Mouse (Mus musculus): Measurements from ENCODE around the gene Gm13287. TPM values are rescaled to one million over a fixed set of nuclear protein-coding genes. Genes with fewer than 3 reads are reported as not detected.
A peak's percentile ranks its signal among the peaks of the same experiment; 100 is the strongest.
"Not testable (repeated sequence)": the region's sequence is repeated elsewhere in the genome, so short reads cannot be mapped to it uniquely, and the experiment has no call there.

Gene Gm13287
- polyA plus RNA-seq, 1 experiment from 2014 or later: not detected

- H3K9me3 ChIP-seq (ENCODE audit: control insufficient read depth, low read length); H3K4me2 ChIP-seq (replicated peaks; ENCODE audit: low read depth, low read length): not testable (repeated sequence)
- 60% methylated on average over 7 of the region's 9 CpGs for WGBS
These were observed 40.7 kb upstream of the Gm13287 start for GRCm38 (mm10) chr4:88762341-88762740.

GRCm38 (mm10) chr4:88763384-88764018, 39.6 kb upstream of the Gm13287 start:
- H3K9me3 ChIP-seq (ENCODE audit: control insufficient read depth, low read length); H3K36me3 ChIP-seq (ENCODE audit: control insufficient read depth, insufficient read depth, low read length); H3K27me3 ChIP-seq (ENCODE audit: control insufficient read depth, insufficient read depth, low read length); H3K27ac ChIP-seq (ENCODE audit: low read depth, low read length); ATAC-seq (ENCODE audit: low FRiP score, low TSS enrichment); H3K4me1 ChIP-seq (ENCODE audit: control insufficient read depth, insufficient read depth, low read length); H3K9ac ChIP-seq (ENCODE audit: low read depth, low read length): not testable (repeated sequence)
- Histone ChIP-seq H3K4me2 (replicated peaks; ENCODE audit: low read depth, low read length) (peak overlapping the region; percentile 22), H3K4me3 (ENCODE audit: low read length) (peak overlapping the region; percentile 20)
- 3% methylated on average over 20 of the region's 42 CpGs for WGBS

More at GRCm38 (mm10) chr4:88762341-88762740, 40.7 kb upstream of the Gm13287 start:
- H3K27ac ChIP-seq (ENCODE audit: low read depth, low read length); H3K36me3 ChIP-seq (ENCODE audit: control insufficient read depth, insufficient read depth, low read length); H3K4me3 ChIP-seq (ENCODE audit: low read length); H3K9ac ChIP-seq (ENCODE audit: low read depth, low read length); H3K27me3 ChIP-seq (ENCODE audit: control insufficient read depth, insufficient read depth, low read length); ATAC-seq (ENCODE audit: low FRiP score, low TSS enrichment); H3K4me1 ChIP-seq (ENCODE audit: control insufficient read depth, insufficient read depth, low read length): not testable (repeated sequence)

GRCm38 (mm10) chr4:88773534-88773933, 29.5 kb upstream of the Gm13287 start, which contains the start of gene Gm13290:
TSS of gene Gm13290 (plus strand) at chr4:88773834.
- H3K36me3 ChIP-seq (ENCODE audit: control insufficient read depth, insufficient read depth, low read length); H3K4me3 ChIP-seq (ENCODE audit: low read length); H3K4me1 ChIP-seq (ENCODE audit: control insufficient read depth, insufficient read depth, low read length); H3K9ac ChIP-seq (ENCODE audit: low read depth, low read length); H3K27ac ChIP-seq (ENCODE audit: low read depth, low read length); H3K27me3 ChIP-seq (ENCODE audit: control insufficient read depth, insufficient read depth, low read length); ATAC-seq (ENCODE audit: low FRiP score, low TSS enrichment); H3K4me2 ChIP-seq (replicated peaks; ENCODE audit: low read depth, low read length); H3K9me3 ChIP-seq (ENCODE audit: control insufficient read depth, low read length): not testable (repeated sequence)
- WGBS: no CpG with 5 or more reads among the region's 32 CpGs

GRCm38 (mm10) chr4:88776622-88777021, 26.4 kb upstream of the Gm13287 start, which contains the start of gene Gm13289:
TSS of gene Gm13289 (plus strand) at chr4:88776922.
- not testable (repeated sequence) for H3K27ac ChIP-seq (ENCODE audit: low read depth, low read length); ATAC-seq (ENCODE audit: low FRiP score, low TSS enrichment); H3K36me3 ChIP-seq (ENCODE audit: control insufficient read depth, insufficient read depth, low read length); H3K4me2 ChIP-seq (replicated peaks; ENCODE audit: low read depth, low read length); H3K4me1 ChIP-seq (ENCODE audit: control insufficient read depth, insufficient read depth, low read length); H3K27me3 ChIP-seq (ENCODE audit: control insufficient read depth, insufficient read depth, low read length); H3K9me3 ChIP-seq (ENCODE audit: control insufficient read depth, low read length); H3K9ac ChIP-seq (ENCODE audit: low read depth, low read length); H3K4me3 ChIP-seq (ENCODE audit: low read length)
- no CpG with 5 or more reads among the region's 29 CpGs for WGBS

GRCm38 (mm10) chr4:88779550-88779949, 23.5 kb upstream of the Gm13287 start, which contains the start of gene Gm13272:
TSS of gene Gm13272 (plus strand) at chr4:88779850.
- H3K36me3 ChIP-seq (ENCODE audit: control insufficient read depth, insufficient read depth, low read length); H3K4me2 ChIP-seq (replicated peaks; ENCODE audit: low read depth, low read length); ATAC-seq (ENCODE audit: low FRiP score, low TSS enrichment); H3K4me3 ChIP-seq (ENCODE audit: low read length); H3K4me1 ChIP-seq (ENCODE audit: control insufficient read depth, insufficient read depth, low read length); H3K27me3 ChIP-seq (ENCODE audit: control insufficient read depth, insufficient read depth, low read length); H3K27ac ChIP-seq (ENCODE audit: low read depth, low read length); H3K9ac ChIP-seq (ENCODE audit: low read depth, low read length); H3K9me3 ChIP-seq (ENCODE audit: control insufficient read depth, low read length): not testable (repeated sequence)
- WGBS: no CpG with 5 or more reads among the region's 29 CpGs

GRCm38 (mm10) chr4:88780320-88780719, 22.7 kb upstream of the Gm13287 start:
- H3K4me1 ChIP-seq (ENCODE audit: control insufficient read depth, insufficient read depth, low read length); H3K27ac ChIP-seq (ENCODE audit: low read depth, low read length); H3K4me3 ChIP-seq (ENCODE audit: low read length); H3K27me3 ChIP-seq (ENCODE audit: control insufficient read depth, insufficient read depth, low read length); H3K9me3 ChIP-seq (ENCODE audit: control insufficient read depth, low read length); ATAC-seq (ENCODE audit: low FRiP score, low TSS enrichment); H3K4me2 ChIP-seq (replicated peaks; ENCODE audit: low read depth, low read length); H3K9ac ChIP-seq (ENCODE audit: low read depth, low read length); H3K36me3 ChIP-seq (ENCODE audit: control insufficient read depth, insufficient read depth, low read length): not testable (repeated sequence)
- 44% methylated on average over 10 of the region's 18 CpGs for WGBS

- not testable (repeated sequence) for H3K4me2 ChIP-seq (replicated peaks; ENCODE audit: low read depth, low read length); ATAC-seq (ENCODE audit: low FRiP score, low TSS enrichment); H3K36me3 ChIP-seq (ENCODE audit: control insufficient read depth, insufficient read depth, low read length); H3K4me3 ChIP-seq (ENCODE audit: low read length); H3K9me3 ChIP-seq (ENCODE audit: control insufficient read depth, low read length); H3K4me1 ChIP-seq (ENCODE audit: control insufficient read depth, insufficient read depth, low read length); H3K9ac ChIP-seq (ENCODE audit: low read depth, low read length); H3K27me3 ChIP-seq (ENCODE audit: control insufficient read depth, insufficient read depth, low read length); H3K27ac ChIP-seq (ENCODE audit: low read depth, low read length)
- 4% methylated on average over 2 of the region's 7 CpGs for whole genome bisulfite sequencing
These were observed 21.2 kb upstream of the Gm13287 start, which contains the start of gene Ifnz for GRCm38 (mm10) chr4:88781831-88782230. TSS of gene Ifnz (plus strand) at chr4:88782131.

GRCm38 (mm10) chr4:88782335-88782734, 20.7 kb upstream of the Gm13287 start:
- H3K4me2 ChIP-seq (replicated peaks; ENCODE audit: low read depth, low read length); H3K36me3 ChIP-seq (ENCODE audit: control insufficient read depth, insufficient read depth, low read length); H3K27ac ChIP-seq (ENCODE audit: low read depth, low read length); H3K9me3 ChIP-seq (ENCODE audit: control insufficient read depth, low read length); H3K27me3 ChIP-seq (ENCODE audit: control insufficient read depth, insufficient read depth, low read length); H3K4me3 ChIP-seq (ENCODE audit: low read length); ATAC-seq (ENCODE audit: low FRiP score, low TSS enrichment); H3K4me1 ChIP-seq (ENCODE audit: control insufficient read depth, insufficient read depth, low read length); H3K9ac ChIP-seq (ENCODE audit: low read depth, low read length): not testable (repeated sequence)
- WGBS: 0% methylated on average over 4 of the region's 31 CpGs

- ATAC-seq (ENCODE audit: low FRiP score, low TSS enrichment); H3K27ac ChIP-seq (ENCODE audit: low read depth, low read length); H3K36me3 ChIP-seq (ENCODE audit: control insufficient read depth, insufficient read depth, low read length); H3K4me2 ChIP-seq (replicated peaks; ENCODE audit: low read depth, low read length); H3K27me3 ChIP-seq (ENCODE audit: control insufficient read depth, insufficient read depth, low read length); H3K4me1 ChIP-seq (ENCODE audit: control insufficient read depth, insufficient read depth, low read length); H3K9ac ChIP-seq (ENCODE audit: low read depth, low read length); H3K4me3 ChIP-seq (ENCODE audit: low read length); H3K9me3 ChIP-seq (ENCODE audit: control insufficient read depth, low read length): not testable (repeated sequence)
- no CpG with 5 or more reads among the region's 27 CpGs for WGBS
These were observed 17.6 kb upstream of the Gm13287 start, which contains the start of gene Gm13276 for GRCm38 (mm10) chr4:88785409-88785808. TSS of gene Gm13276 (plus strand) at chr4:88785709.
